Mouse (Mus musculus) limb, embryonic 15.5 days (tissue): ENCODE data around the gene Coro2b. TPM values are rescaled to one million over a fixed set of nuclear protein-coding genes. Genes with fewer than 3 reads are reported as not detected.
A peak's percentile ranks its signal among the peaks of the same experiment; 100 is the strongest.

ENCODE experiments used
- ATAC-seq: fragments of 200-750 bp; cut with Nextera tagmentation; 2 replicates; pipeline ENCODE4 v1.8.0; 2017; ENCODE audit warnings: low read depth, moderate TSS enrichment; ENCODE audit not compliant: insufficient number of reproducible peaks, low FRiP score, low TSS enrichment
- H3K27ac ChIP-seq: fragments of 300-500 bp; sonication (generic); 2 replicates; pipeline ENCODE4 v1.5.1; 2015; ENCODE audit warnings: moderate library complexity, mild to moderate bottlenecking, inconsistent platforms
- H3K27me3 ChIP-seq: fragments of 300-500 bp; sonication (generic); 2 replicates; pipeline ENCODE4 v1.6.1; 2015; ENCODE audit warnings: inconsistent platforms
- H3K36me3 ChIP-seq: fragments of 300-500 bp; sonication (generic); 2 replicates; pipeline ENCODE4 v1.6.1; 2015; ENCODE audit warnings: inconsistent platforms
- H3K4me1 ChIP-seq: fragments of 300-500 bp; sonication (generic); 2 replicates; pipeline ENCODE4 v1.6.1; 2015; ENCODE audit warnings: inconsistent platforms
- H3K4me2 ChIP-seq: fragments of 300-500 bp; sonication (generic); 2 replicates; pipeline ENCODE4 v1.6.1; 2015; ENCODE audit warnings: mild to moderate bottlenecking, inconsistent platforms
- H3K4me3 ChIP-seq: fragments of 300-500 bp; sonication (generic); 2 replicates; pipeline ENCODE4 v1.5.1; 2015; ENCODE audit warnings: mild to moderate bottlenecking, inconsistent platforms
- H3K9ac ChIP-seq: fragments of 300-500 bp; sonication (generic); 2 replicates; pipeline ENCODE4 v1.6.1; 2015; ENCODE audit warnings: inconsistent platforms
- H3K9me3 ChIP-seq: fragments of 300-500 bp; sonication (generic); 2 replicates; pipeline ENCODE4 v1.6.1; 2016; ENCODE audit warnings: inconsistent platforms
- WGBS: fragments of 180-500 bp; shearing (Covaris S2); methylation state at CpG from one replicate; pipeline ENCODE4 v1.1.7; 2015; 5-methylcytosine and 5-hydroxymethylcytosine counted together
- polyA plus RNA-seq: library from polyadenylated mRNA; unstranded; fragments of >200 nt; fragmentation: Nextera tagmentation; extraction: Ambion mirVana; gene quantifications from 2 replicates; pipeline ENCODE4 v1.2.1, GENCODE M21; 2015

The Coro2b gene
- polyA plus RNA-seq, 1 experiment from 2014 or later = 9.4 TPM

GRCm38 (mm10) chr9:62553366-62553940 lies 16.6 kb upstream of the Coro2b start:
- 36% methylated on average over 7 of the region's 7 CpGs for WGBS
- Histone ChIP-seq H3K27ac (no peak overlapping the region), H3K9me3 (no peaks in the 10 kb centered on the region), H3K4me3 (no peak overlapping the region), H3K4me2 (no peak overlapping the region), H3K9ac (no peak overlapping the region), H3K27me3 (no peaks in the 10 kb centered on the region), H3K4me1 (no peaks in the 10 kb centered on the region), H3K36me3 (no peaks in the 10 kb centered on the region)
- no peak for ATAC-seq

- 83% methylated on average over 3 of the region's 3 CpGs for WGBS
Observed at GRCm38 (mm10) chr9:62551531-62551930, 14.7 kb upstream of the Coro2b start.

GRCm38 (mm10) chr9:62550661-62551093 lies 13.8 kb upstream of the Coro2b start:
- ATAC-seq = no peak
- Histone ChIP-seq H3K27ac (no peak overlapping the region), H3K4me2 (no peak overlapping the region), H3K9me3 (no peaks in the 10 kb centered on the region), H3K9ac (no peak overlapping the region), H3K4me1 (no peaks in the 10 kb centered on the region), H3K4me3 (no peak overlapping the region), H3K36me3 (no peaks in the 10 kb centered on the region), H3K27me3 (no peaks in the 10 kb centered on the region)
- WGBS = 46% methylated on average over 11 of the region's 11 CpGs

More at GRCm38 (mm10) chr9:62551531-62551930, 14.7 kb upstream of the Coro2b start:
- H3K4me1 ChIP-seq = no peaks in the 10 kb centered on the region
- no peak overlapping the region for H3K4me2 ChIP-seq
- H3K27me3 ChIP-seq = no peaks in the 10 kb centered on the region
- H3K9ac ChIP-seq = no peak overlapping the region
- no peak for ATAC-seq
- H3K4me3 ChIP-seq = no peak overlapping the region
- no peaks in the 10 kb centered on the region for H3K9me3 ChIP-seq
- no peak overlapping the region for H3K27ac ChIP-seq
- H3K36me3 ChIP-seq = no peaks in the 10 kb centered on the region

GRCm38 (mm10) chr9:62549809-62550208 lies 13.0 kb upstream of the Coro2b start:
- no peaks in the 10 kb centered on the region for H3K4me1 ChIP-seq
- no peak overlapping the region for H3K4me2 ChIP-seq
- no peak overlapping the region for H3K4me3 ChIP-seq
- WGBS = 4% methylated on average over 8 of the region's 8 CpGs
- H3K27ac ChIP-seq = no peak overlapping the region
- ATAC-seq = no peak
- no peaks in the 10 kb centered on the region for H3K36me3 ChIP-seq
- no peaks in the 10 kb centered on the region for H3K27me3 ChIP-seq
- H3K9ac ChIP-seq = no peak overlapping the region
- H3K9me3 ChIP-seq = no peaks in the 10 kb centered on the region

- no peak overlapping the region for H3K27ac ChIP-seq
- no peaks in the 10 kb centered on the region for H3K36me3 ChIP-seq
- H3K4me2 ChIP-seq = no peak overlapping the region
- WGBS = 55% methylated on average over 3 of the region's 3 CpGs
- H3K9me3 ChIP-seq = no peaks in the 10 kb centered on the region
- no peaks in the 10 kb centered on the region for H3K27me3 ChIP-seq
- H3K9ac ChIP-seq = no peak overlapping the region
- H3K4me3 ChIP-seq = no peak overlapping the region
- H3K4me1 ChIP-seq = no peaks in the 10 kb centered on the region
- ATAC-seq = no peak
Observed at GRCm38 (mm10) chr9:62547476-62547875, 10.6 kb upstream of the Coro2b start.

GRCm38 (mm10) chr9:62544856-62545255 lies 8.0 kb upstream of the Coro2b start:
- no peak overlapping the region for H3K9ac ChIP-seq
- H3K9me3 ChIP-seq = no peaks in the 10 kb centered on the region
- no peaks in the 10 kb centered on the region for H3K27me3 ChIP-seq
- no peak overlapping the region for H3K4me2 ChIP-seq
- H3K36me3 ChIP-seq = no peaks in the 10 kb centered on the region
- 65% methylated on average over 10 of the region's 10 CpGs for WGBS
- H3K4me3 ChIP-seq = no peak overlapping the region
- no peak overlapping the region for H3K27ac ChIP-seq
- peaks cover 13% of the 10 kb centered on the region for H3K4me1 ChIP-seq
- no peak for ATAC-seq

GRCm38 (mm10) chr9:62543878-62544277 lies 7.0 kb upstream of the Coro2b start:
- 91% methylated on average over 4 of the region's 4 CpGs for WGBS
- no peak overlapping the region for H3K4me3 ChIP-seq
- H3K27me3 ChIP-seq = no peaks in the 10 kb centered on the region; the same call in 1 of the 2 replicates
- no peak overlapping the region for H3K27ac ChIP-seq
- no peaks in the 10 kb centered on the region for H3K36me3 ChIP-seq
- peaks cover 13% of the 10 kb centered on the region for H3K4me1 ChIP-seq
- no peak for ATAC-seq
- H3K9ac ChIP-seq = no peak overlapping the region
- no peaks in the 10 kb centered on the region for H3K9me3 ChIP-seq
- H3K4me2 ChIP-seq = no peak overlapping the region

GRCm38 (mm10) chr9:62541606-62542005 lies 4.8 kb upstream of the Coro2b start:
- peaks cover 5% of the 10 kb centered on the region; the same call in 1 of the 2 replicates for H3K27me3 ChIP-seq
- no peak overlapping the region for H3K9ac ChIP-seq
- H3K4me1 ChIP-seq = peaks cover 24% of the 10 kb centered on the region
- H3K4me2 ChIP-seq = no peak overlapping the region
- no peak overlapping the region for H3K27ac ChIP-seq
- WGBS = 62% methylated on average over 10 of the region's 10 CpGs
- ATAC-seq = no peak
- H3K36me3 ChIP-seq = no peaks in the 10 kb centered on the region
- no peaks in the 10 kb centered on the region for H3K9me3 ChIP-seq
- H3K4me3 ChIP-seq = no peak overlapping the region

- Histone ChIP-seq H3K36me3 (no peaks in the 10 kb centered on the region), H3K4me1 (peaks cover 27% of the 10 kb centered on the region), H3K27ac (peak overlapping the region; percentile 38; the same call in 1 of the 2 replicates), H3K9ac (no peak overlapping the region), H3K9me3 (no peaks in the 10 kb centered on the region), H3K4me2 (no peak overlapping the region), H3K27me3 (peaks cover 5% of the 10 kb centered on the region; the same call in 1 of the 2 replicates), H3K4me3 (no peak overlapping the region)
- 53% methylated on average over 8 of the region's 8 CpGs for WGBS
- no peak; the same call in 1 of the 2 replicates for ATAC-seq
Observed at GRCm38 (mm10) chr9:62541182-62541581, 4.3 kb upstream of the Coro2b start.

- Histone ChIP-seq H3K9ac (no peak overlapping the region), H3K4me3 (no peak overlapping the region), H3K36me3 (no peaks in the 10 kb centered on the region), H3K9me3 (no peaks in the 10 kb centered on the region), H3K27ac (peak overlapping the region; percentile 38; the same call in 1 of the 2 replicates), H3K27me3 (peaks cover 5% of the 10 kb centered on the region; the same call in 1 of the 2 replicates), H3K4me1 (peaks cover 32% of the 10 kb centered on the region), H3K4me2 (no peak overlapping the region)
- no peak for ATAC-seq
- 47% methylated on average over 10 of the region's 10 CpGs for WGBS
Observed at GRCm38 (mm10) chr9:62540736-62541135, 3.9 kb upstream of the Coro2b start.

GRCm38 (mm10) chr9:62540166-62540565 lies 3.3 kb upstream of the Coro2b start:
- Histone ChIP-seq H3K27ac (no peak overlapping the region), H3K9me3 (no peaks in the 10 kb centered on the region), H3K27me3 (peaks cover 5% of the 10 kb centered on the region; the same call in 1 of the 2 replicates), H3K9ac (no peak overlapping the region), H3K4me3 (no peak overlapping the region), H3K36me3 (no peaks in the 10 kb centered on the region), H3K4me2 (no peak overlapping the region), H3K4me1 (peaks cover 35% of the 10 kb centered on the region)
- WGBS = 80% methylated on average over 9 of the region's 9 CpGs
- ATAC-seq = no peak

GRCm38 (mm10) chr9:62539251-62539711 lies 2.4 kb upstream of the Coro2b start:
- H3K36me3 ChIP-seq = no peaks in the 10 kb centered on the region
- H3K9me3 ChIP-seq = no peaks in the 10 kb centered on the region
- no peak for ATAC-seq
- peaks cover 35% of the 10 kb centered on the region for H3K4me1 ChIP-seq
- WGBS = 87% methylated on average over 9 of the region's 9 CpGs
- H3K27me3 ChIP-seq = peaks cover 5% of the 10 kb centered on the region; the same call in 1 of the 2 replicates
- no peak overlapping the region for H3K9ac ChIP-seq
- no peak overlapping the region for H3K4me3 ChIP-seq
- no peak overlapping the region for H3K27ac ChIP-seq
- H3K4me2 ChIP-seq = no peak overlapping the region
